Mouse (Mus musculus) fat pad, adult 2 months (tissue): ENCODE measurements around the gene Gm48551.

ENCODE experiments used
- DNase-seq: peaks from one replicate; pipeline ENCODE4 v3.0.0-alpha.2; 2011; ENCODE audit warnings: low read depth, low spot score; ENCODE audit errors: extremely low read depth

The Gm48551 gene

GRCm38 (mm10) chr10:81403511-81403910, 19.2 kb downstream of the Gm48551 start:
- no peak for DNase-seq

DNA sequence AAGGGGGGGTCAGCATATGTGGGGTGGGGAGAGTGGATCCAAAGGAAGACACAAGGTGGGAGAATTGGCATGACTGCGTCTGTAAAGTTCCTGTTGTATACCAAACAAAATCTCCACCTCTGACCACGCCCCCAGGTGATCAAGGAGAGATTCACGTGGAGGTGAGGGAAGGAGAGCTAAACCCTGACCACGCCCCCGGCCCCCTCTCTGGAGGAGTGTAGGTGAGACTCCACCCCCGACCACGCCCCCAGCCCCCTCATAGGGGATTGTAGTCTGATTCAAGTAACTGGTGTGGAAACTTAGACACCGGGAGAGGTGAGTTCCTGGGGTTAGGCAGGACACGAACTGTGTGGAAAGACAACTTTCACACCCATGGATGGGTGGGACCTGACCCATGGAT, 19.8 kb downstream of the Gm48551 start:
- DNase-seq = no peak

GRCm38 (mm10) chr10:81404720-81405119, 20.5 kb downstream of the Gm48551 start:
- DNase-seq = no peak

GRCm38 (mm10) chr10:81405588-81406201, 21.4 kb downstream of the Gm48551 start:
- DNase-seq = no peak

DNA sequence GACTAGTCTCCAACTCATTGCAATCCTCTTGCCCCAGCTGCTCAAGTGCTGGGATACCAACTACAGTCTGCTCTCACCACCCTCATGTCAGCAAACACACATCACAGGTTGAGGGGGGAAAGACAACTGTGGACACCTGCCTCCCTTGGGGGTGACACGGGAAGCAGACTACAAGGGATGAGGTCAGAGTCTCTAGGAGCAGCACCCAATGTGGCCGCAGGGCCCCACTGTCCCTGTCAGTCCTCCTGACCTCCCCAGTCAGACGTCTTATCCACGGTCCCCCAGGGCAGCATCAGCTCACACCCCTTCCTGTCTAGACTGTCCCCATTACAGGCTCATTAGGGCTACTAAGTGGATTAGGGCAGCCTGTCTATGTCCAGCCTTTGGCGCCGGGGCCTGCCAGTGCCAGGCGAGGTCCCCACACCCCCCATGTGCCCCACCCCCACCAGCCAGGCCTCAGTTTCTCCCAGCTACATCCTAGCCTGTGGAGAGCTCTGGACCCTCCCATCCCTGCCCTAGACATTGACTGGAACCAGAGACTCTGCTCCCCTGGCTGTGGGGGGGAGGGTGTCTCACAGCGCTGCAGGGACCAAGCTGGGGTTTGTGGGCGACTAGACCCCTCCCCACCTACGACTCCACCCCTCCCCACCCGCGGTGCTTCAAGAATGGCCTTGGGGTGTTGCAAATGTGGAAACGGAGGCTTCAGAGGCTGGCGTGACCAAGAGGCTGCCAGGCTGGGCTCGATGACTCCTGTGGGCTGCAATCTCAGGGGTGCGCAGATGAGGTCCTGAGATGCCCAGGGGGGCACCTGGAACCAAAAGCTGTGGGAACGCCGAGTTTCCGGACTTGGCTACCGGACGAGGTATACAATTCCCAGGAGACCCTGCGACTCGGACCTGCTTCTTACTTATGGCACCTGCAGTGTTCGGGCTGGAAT, 22.5 kb downstream of the Gm48551 start:
- no peak for DNase-seq

DNA sequence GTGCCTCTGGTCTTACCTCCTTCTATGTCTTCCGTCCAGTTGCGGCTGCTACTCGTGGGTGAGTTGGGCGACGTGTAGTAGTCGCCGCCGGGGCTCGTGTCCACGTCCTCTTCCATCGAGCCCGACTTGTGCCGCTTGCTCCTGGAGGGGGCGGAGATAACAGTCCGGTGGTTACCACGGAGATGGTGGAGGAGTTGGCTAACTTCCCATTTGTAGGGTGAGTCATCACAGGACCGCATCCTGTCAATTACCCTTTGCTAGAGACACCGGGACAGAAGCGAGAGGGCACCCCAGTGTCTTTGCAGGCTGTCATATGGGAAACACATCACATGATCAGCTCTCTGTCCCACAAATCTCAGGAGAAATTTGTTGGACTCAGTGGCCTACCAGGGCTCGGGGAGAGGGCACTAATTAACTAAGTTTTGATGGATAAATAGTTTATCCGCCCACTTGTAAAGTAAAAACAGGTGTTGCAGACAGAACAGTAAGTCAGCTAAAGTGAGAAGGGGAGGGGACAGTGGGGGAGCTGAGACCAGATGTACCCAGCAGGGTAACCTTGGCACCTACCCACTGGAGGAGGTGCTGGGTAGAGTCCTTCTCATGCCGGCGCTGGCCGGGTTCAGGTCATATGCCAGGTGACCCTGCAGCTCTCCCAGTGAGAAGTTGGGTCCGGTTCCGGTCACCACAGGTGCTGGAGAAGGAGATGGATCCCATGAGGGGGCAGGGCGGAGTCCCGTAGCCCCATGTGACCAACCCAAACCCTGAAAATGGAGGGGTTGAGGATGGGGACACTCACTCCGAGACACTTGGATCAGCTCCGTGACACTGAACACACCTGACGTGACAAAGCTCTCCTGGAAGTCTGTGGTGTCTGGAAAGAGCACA, 23.5 kb downstream of the Gm48551 start:
- DNase-seq = no peak

DNA sequence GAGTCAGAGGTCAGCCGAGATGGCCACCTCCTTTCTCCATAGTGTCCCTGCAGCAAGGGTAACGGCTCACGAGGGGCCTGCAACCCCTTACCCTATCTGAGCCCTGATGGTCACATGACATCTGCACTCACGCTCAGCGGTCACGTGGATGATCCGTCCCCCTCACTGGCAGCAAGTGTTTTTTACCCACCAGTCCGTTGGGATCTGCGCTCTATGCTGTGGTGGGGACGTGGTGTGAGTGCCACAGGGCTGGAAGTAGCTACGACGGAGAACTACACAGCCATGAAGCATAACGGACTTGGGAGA, 24.1 kb downstream of the Gm48551 start:
- DNase-seq = no peak

GRCm38 (mm10) chr10:81408871-81409291, 24.6 kb downstream of the Gm48551 start:
- no peak for DNase-seq

GRCm38 (mm10) chr10:81409330-81409729, 25.1 kb downstream of the Gm48551 start:
- no peak for DNase-seq

- DNase-seq = no peak
Measured at GRCm38 (mm10) chr10:81410350-81410749, 26.1 kb downstream of the Gm48551 start.

GRCm38 (mm10) chr10:81410981-81411380, 26.7 kb downstream of the Gm48551 start:
- no peak for DNase-seq

GRCm38 (mm10) chr10:81411471-81412400, 27.5 kb downstream of the Gm48551 start:
- no peak for DNase-seq

DNA sequence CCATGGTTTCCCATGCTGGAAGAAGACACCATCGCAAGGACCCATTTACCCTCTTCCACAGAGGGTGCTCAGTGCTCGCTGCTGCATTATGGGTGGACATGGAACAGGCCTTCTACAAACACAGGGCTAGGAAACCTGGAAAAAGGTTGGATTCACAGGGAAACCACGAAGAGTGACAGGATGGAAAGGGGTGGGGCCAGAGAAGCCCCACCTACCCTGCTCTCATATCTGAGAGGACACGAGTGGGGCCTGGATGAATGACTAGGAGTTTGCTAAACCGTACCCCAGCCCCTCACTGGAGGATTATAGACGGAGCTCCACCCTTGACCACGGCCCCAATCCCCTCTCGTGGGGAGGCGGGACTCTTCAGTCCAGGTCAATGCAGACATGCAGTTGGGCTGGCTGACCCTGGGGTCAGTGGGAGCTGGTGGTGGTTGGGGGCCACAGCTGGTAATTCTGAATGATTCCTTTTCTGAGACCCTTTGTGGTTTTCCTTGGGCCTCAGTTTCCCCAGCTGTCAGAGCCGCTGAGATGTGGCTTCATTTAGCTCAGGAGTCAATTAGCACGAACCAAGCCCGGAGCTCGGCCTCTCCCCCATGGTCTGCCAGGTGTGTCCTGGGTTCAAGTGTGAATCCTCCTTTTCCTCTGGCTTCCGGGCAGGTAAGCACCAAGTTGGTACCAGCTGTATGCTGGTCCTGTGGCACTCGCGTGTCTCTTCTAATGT, 28.5 kb downstream of the Gm48551 start:
- DNase-seq = no peak

DNA sequence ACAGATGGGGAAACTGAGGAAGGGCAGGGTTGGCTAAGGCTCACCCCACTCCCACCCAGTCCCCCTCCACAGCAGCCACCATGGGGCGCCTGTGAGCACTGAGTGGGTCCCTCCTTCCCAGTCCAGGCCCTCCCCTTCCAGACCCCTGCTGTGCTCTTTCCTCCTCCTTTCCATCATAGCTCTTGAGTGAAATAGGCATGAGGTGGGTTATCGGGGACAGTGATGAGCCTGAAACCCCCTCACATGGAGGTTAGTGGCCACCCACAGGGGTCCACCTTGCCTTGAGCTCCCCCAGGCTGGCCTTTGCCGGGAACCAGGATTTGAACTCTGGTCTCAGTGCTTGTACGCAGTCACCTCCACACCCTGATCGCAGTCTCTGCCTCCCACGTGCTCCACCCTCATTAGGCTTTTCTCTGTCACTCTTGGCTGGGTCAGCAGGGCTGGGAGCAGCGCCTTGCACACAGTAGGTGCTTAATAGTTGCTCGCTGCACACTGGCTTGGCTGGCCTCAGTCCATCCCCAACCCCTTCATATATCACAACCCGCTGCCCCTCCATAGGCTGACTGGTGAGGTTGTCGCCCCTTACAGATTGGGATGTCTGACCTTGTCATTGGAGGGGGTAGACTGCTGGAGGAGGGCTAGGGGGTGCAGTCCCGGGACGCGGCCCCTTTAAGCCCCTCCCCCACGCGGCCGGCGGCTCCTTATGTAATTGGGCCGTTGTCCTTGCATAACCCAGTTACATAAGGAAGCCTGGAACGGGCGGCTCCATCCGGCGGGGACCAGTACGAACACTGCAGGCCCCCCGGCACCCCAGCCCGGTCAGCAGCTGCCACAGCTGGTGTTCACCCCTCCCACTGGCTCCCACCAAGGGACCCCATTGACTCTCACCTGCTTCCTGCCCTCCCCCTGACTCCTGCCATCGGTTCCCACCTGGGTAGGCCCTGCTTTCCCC, 29.3 kb downstream of the Gm48551 start:
- DNase-seq = no peak

GRCm38 (mm10) chr10:81414682-81415081, 30.4 kb downstream of the Gm48551 start:
- DNase-seq = no peak

GRCm38 (mm10) chr10:81415146-81415545, 30.9 kb downstream of the Gm48551 start:
- no peak for DNase-seq

- no peak for DNase-seq
Measured at GRCm38 (mm10) chr10:81415549-81416310, 31.5 kb downstream of the Gm48551 start.
